Mouse (Mus musculus): Measurements from ENCODE around the gene Lamtor1.
A peak's percentile ranks its signal among the peaks of the same experiment; 100 is the strongest.
"Not testable (repeated sequence)": the region's sequence is repeated elsewhere in the genome, so short reads cannot be mapped to it uniquely, and the experiment has no call there.

Gene Lamtor1

DNA sequence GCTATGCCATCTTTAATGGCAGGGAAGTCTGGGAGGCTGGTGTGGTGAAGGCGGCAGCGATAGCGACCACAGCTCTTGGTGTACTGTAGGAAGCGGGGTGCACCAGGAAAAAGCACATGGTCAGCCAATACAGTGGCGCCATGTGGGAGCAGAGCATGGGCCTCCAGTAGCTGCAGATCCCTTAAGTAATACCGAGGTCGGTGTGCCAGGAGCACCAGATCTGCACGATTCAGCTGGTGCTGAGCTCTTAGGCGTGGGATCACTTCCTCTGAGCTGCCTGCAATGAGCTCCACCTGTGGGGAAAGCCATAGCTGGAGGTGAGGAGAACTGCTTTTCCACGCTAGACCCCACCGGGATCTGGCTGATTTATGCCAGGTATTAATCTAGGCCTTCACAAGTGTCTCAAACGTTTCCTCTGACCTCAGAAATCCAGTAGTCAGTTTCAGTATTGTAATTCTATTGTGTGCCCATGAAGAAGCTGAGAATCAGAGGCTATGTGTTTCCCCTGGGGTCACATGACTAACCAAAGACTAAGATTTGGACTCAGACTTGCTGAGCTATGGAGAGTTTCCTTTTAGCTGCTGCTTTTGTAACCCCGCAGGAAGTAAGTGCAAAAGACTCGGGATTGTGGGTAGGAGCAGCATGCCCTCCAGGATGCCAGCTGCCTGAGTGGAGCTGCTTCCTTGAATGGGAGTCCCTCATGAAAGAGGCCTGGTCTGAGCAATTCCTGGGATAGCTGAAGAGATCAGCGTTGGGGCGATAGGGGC is 5.2 kb upstream of the Lamtor1 start:
- no peak for DNase-seq

DNA sequence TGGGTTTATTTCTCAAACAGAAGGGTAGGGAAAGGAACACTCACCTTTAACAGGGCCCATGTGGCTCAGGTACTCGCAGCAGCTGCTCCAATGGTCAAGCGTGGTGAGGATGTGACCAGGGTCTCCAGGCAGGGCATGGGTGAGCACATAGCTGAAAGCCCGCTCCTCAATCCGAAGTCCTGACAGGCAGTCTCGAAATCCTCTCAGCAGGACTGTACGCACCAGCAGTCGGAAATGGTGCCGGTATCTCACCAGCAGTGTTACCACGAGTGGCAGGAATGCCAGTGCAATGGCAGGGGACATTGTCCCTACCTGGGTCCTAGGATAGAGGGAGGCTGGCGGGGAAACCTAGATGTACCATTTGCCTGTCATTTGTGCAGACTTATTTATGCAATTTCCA is 3.7 kb upstream of the Lamtor1 start:
- peak; percentile 28 for DNase-seq

DNA sequence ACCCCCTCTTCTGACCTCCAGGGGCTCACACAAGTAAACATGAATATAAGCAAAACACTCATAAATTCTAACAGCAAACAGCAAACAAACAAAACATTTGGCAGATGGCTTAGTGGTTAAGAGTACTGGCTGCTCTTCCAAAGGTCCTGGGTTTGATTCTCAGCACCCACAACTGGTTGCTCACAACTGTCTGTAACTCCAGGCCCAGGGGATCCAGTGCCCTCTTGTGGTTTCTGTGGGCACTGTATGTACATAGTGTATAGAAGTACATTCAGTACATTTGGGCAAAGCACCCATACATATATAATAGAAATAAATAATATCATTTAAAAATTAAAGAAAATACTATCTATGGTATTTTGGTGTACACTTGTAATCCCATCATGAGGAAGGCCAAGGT is 2.9 kb upstream of the Lamtor1 start:
- DNase-seq = peak; percentile 31

DNA sequence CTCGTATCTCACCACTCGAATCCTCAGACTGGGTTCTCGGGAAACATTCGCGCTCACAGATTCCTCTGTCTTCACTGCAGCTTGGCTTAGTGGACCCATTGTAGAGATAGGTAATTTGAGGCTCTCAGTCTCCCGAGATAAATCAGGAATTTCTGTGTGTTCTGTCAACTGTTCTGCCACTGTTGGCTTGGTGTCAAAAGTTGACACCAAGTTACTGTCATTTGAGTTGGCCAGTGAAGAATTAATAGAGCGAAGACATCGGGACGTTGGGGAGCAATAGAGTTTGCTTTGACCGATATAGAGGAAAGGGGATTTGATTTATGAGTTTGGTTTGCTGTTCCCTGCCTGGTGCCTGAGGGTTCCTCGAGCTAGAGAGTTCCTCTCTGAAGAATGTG is 580 bp downstream of the Lamtor1 start, which contains the start of gene Tomt:
Gene Tomt, minus strand, starts transcription at position 73 of the 395 bp plus-strand sequence.
- no peak for DNase-seq

DNA sequence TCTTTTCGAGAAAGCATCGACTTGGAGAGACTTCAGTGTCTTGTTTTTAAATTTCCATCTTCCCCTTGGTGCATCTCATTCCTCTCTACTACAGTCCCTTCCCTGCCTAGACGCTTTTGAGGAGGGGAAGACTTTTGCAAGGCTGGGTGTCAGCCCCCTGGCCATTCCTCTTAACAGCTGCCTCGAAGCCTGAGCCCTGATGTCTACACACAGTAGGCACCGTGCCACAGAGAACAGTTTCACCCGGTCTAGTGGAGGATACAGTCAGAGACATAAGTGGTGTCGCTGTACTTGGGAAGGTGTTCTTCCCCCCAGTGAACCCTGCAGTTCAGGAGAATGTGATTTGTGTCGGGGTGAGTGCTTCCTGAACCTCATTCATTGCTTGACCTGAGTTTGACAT is 992 bp downstream of the Lamtor1 start:
- DNase-seq = no peak

DNA sequence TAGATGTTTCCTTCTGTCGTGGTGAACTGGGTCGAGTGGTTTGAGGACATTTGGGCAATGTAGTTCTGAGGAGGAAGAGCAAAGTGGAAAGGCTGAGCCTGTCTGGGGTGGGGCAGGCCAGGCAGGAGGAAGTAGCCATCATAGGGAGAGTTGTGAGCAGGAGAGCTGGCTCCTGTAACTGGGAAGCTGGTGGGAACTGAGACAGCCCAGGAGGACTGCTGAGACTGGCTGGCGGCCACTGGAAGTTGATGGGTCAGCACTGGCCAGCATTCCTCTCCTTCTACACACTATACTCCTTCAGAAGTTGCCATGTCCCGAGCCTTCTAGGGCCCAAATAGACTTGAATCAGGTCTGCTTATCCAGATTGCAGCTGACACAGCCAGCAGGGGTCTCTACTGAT is 2.7 kb downstream of the Lamtor1 start:
- DNase-seq = no peak

DNA sequence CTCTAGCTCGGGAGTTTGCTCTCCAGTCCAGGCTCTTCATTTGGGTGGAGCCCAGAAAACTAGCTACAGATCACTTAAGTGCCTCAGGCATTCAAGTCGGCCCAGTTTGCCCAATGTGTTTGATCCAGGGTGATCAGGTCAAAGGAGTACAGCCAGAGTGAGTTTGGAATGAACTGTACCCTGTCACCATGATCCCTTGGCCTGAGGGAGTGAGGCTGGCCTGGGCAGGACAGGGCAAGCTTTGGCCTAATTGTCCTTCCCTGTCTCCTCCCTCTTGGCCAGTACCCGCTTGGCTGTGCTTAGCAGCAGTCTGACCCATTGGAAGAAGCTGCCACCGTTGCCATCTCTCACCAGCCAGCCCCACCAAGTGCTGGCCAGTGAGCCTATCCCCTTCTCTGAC is 4.4 kb downstream of the Lamtor1 start:
- no peak for DNase-seq

DNA sequence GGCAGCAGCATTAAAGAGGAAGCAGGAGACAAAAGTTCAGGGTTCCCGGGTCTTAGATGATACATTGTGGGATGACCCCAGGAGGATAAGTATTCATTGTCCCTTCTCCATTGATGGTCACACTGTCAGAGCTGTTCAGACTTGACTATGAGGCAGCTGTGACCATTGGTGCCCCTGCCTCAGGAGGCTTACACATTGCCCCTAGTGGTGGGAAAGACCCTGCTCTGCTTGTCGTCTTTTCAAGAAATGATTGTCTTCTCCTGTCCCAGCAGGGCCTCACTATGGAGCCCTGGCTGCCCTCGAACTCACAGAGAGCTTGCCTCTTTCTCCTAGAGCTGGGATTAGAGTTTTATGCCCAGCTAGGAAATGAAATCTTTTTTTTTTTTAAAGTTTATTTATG is 6.3 kb downstream of the Lamtor1 start:
- no peak for DNase-seq

DNA sequence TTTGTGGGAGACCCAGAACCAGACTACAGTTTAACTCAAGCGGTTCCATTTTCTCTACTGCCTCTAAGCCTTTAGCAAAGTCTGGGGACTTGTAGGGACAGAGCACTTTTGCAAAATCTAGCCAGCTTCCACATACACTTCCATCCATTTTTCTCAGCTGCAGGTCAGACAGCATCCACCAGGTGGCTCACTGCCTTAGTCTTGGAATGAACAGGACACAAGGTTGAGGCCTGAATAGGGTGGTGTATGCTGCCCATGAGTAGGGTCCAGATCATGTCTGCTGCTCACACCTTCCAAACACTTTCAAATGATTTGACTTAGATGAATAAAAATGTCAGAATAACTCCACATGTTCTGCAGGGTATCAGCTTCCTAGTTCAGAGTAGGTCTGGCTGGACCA is 12.4 kb downstream of the Lamtor1 start:
- peak; percentile 75 for DNase-seq

DNA sequence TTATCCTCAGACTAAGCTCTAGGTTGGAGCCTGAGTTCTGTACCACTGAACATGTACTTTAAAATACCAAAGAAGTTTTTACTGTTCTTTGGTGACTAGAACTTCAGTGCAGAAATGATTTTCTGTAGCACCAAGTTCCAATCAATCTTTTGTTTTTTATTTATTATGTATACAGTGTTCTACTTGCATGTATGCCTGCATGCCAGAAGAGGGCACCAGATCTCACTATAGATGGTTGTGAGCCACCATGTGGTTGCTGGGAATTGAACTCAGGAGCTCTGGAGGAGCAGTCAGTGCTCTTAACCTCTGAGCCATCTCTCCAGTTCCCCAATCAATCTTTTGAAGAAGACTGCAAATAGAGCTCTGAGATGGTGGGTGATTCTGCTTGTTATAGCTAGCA is 20.2 kb downstream of the Lamtor1 start:
- not testable (repeated sequence) for DNase-seq

DNA sequence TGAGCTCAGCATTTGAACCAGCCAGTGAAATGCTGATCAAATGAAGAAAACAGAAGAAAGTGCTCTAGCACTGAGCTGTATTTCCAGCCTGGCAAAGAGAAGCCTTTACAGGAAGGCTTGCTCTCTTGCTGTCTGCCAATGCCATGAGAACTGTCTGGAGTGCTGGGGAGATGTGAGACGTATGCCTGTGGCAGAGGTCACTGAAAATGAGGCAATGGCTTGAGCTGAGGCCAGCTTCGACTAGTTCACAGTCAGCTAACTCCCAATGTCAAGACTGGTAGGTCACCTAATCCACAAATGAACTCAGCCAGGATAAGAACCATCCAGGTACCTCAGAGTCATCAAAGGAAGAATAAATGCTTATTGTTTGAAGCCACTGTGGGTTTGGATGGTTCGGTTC is 22.4 kb downstream of the Lamtor1 start:
- DNase-seq = no peak

DNA sequence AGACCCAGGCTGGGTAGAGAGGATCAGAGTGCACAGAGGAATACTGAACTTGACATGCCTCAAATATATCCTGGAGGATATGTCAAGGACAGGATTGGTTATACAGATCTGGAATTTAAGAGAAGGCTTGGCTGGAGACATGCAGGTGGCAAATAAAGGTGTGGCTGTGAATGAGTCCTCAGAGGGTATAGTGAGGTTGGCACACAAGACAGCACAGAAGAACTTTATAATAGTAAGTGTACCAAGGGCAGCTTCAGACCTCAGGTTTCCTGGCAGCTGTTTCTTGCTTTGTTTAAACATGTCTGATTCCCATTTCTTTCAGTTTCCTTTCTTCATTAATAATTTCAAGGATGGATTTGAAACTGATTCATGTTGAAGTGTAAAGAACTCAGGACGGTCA is 26.8 kb downstream of the Lamtor1 start:
- DNase-seq = no peak

DNA sequence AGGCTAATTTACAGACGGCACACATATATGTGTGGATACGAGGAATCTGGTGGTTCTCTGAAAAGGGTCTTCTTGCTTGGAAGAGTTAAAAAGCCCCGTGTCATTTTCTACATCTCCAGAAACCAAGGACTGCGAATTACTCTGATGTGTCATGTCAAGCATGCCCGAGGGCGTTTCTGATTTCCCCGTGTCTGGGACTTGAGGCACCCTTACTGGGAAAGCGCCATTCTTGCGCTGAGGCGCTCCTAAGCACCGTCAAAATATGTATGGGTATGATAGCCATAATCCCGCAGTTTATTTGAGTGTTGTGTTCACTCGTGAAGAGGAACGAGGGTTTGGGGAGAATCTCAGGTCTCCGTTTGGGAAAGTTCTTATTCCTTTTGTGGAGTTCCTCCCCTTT is 27.6 kb downstream of the Lamtor1 start:
- no peak for DNase-seq

DNA sequence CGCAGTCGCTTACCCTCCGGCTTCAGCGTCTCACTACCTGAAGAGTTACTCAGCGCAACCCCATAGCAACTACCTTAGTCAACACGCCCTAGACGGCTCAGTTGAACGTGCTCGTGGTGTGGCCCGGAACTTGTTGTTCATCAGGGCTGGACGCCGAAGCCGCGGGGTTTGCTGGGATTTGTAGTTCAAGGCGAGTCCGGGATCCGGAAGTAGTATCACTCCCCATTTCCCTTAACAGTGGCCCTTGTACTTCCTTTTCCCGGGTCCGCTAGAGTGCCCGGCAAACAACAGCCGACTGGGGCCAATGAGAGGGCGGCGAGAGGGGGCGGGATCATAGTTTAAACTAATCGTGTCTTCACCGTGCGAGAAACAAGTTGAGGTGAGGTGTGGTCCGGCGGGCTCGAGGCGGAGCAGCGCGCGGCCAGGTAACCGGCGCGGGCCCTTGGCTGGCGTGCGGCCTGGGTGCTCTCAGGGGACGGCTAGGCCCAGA is 28.1 kb downstream of the Lamtor1 start, which contains the start of the genes Lrrc51 and Numa1:
Gene Lrrc51, minus strand, starts transcription at position 145 of the 490 bp plus-strand sequence.
Gene Numa1, plus strand, starts transcription at position 361 of the 490 bp plus-strand sequence.
- peak; percentile 97 for DNase-seq

DNA sequence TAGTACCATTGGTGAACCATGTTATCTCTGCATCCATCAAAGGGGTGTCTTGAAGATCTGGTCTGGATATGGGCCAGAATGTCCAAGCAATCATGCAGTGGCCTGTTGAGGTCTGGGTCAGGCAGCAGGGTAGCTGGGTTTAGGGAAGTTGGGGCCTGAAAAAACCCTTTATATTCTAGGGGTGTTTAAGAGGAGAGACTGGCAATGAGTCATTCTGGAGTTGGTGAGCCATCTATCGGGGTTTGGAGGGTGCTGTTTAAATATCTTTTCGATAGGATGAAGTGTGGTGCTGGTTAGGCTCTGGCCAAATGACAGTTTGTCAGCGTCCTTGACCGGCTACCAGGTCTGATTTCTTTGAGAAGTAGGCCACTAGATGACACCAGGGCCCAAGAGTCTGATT is 30.3 kb downstream of the Lamtor1 start:
- peak; percentile 51 for DNase-seq

DNA sequence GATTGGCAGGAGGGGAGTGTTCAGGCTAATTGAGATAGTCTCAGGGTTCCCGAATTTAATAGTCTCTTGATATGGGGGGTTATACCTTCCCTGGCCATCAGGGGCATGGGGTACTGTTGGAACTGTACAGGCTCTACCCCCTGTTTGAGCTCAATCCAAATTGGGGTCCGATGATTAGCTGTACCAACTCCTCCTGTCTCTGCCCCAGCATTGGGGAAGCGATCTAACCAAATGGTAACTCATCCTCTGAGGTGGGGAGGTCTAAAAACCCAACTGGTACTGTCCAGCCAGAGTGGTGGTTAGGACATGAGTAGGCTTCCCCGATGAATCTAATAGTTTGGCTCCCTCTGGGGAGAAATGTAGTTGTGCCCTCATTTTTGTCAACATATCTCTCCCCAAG is 31.3 kb downstream of the Lamtor1 start:
- peak; percentile 59 for DNase-seq

DNA sequence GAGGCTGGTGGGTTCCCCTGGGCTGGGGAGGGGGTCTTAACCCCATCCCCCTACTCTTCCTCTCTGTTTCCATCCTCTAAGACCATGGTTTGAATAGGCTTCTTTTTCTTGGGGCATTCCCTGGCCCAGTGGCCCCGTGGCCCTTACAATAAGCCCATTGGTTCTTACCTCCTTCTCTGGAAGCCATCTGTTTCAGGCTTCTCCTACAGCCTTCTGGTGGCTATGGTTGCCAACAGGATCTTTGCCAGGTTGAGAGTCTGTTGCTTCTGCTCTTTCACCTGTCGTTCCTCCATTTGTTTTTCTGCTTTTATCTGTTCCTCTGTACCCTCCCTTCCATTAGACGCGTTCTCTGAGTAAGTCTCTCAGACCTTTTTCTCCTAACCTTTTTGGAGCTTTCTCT is 31.9 kb downstream of the Lamtor1 start:
- DNase-seq = peak; percentile 98

DNA sequence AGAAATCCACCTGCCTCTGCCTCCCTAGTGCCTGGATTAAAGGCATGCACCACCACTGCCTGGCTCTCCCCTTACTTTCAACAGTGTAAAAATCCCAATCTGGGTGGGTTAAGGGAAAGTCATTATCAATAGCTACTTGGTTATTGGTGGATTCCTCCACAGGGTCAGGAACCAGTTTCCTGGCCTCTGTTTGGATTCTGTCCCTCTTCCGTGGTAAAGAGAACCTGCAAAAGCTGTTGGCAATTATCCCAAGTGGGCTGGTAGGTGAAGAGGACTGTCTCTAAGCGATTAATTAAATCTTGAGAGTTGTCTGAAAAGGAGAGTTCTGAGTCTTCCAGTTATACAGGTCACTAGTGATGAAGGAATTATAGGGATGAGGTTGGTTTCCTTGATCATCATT is 32.6 kb downstream of the Lamtor1 start:
- DNase-seq = peak; percentile 74

DNA sequence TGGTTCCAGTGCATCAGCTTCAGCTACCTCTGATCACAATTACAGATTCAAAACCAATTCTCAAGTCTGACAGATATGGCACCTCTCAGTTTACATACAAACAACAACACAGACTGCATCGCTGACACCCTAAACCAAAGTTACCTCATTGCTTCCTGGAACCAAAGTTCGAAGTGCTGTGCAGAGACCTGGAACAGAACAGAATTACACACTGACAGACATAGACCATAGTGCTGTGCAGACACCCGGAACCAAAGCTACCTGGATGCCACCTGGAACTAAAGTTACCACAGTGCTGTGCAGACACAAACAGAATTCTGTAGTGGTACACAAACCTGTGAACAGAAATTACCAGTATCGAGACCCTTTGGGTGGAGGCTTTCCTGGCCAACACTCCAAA is 34.1 kb downstream of the Lamtor1 start:
- no peak for DNase-seq

DNA sequence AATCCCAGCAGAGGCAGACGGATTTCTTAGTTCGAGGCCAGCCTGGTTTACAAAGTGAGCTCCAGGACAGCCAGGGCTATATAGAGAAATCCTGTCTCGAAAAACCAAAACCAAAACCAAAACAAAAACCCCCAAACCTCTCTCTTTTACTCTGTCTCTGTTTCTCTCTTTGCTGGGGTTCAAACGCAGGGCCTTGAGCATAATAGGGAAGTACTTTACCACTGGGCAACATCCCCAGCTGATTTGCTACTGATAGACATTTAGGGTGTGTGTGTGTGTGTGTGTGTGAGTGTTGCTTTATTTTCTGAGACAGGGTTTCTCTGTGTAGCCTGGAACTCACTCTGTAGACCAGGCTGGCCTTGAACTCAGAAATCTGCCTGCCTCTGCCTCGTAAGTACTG is 43.3 kb downstream of the Lamtor1 start:
- DNase-seq = not testable (repeated sequence)

DNA sequence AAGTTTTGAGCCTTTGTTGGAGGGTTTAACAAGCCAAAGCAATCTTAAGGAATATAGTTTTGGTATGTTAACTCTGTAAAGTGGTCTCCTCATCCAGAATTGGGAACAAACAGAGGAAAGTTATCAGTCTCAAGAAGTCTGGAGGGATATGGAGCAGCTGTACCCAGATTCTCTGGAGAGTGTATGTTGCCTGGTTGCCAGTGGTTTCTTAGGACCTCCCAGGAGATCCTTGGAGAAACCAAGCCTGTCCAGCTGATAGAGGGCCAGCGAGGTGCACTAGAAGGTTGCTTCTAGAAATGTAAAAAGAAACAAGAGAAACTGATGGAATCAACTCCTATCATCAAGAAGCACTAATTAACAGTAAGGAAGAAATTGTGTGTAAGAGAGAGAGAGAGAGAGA is 45.9 kb downstream of the Lamtor1 start:
- DNase-seq = no peak

DNA sequence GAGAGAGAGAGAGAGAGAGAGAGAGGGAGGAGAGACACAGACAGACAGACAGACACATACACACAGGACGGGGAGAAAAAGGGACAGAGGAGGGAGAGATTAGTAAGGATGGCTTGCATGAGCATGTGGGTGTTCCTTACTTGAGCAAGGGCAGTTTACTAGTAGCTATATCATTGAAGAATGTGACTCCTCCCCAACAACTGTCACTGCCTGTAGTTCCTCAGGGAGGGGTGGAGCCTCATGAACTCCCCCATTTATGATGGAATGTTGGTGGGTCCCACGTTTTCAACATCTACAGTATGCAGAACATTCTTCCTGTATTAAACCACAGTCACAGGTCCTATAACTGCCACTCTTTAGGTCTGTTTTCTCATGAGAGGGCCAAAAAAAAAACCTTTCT is 46.4 kb downstream of the Lamtor1 start:
- no peak for DNase-seq

DNA sequence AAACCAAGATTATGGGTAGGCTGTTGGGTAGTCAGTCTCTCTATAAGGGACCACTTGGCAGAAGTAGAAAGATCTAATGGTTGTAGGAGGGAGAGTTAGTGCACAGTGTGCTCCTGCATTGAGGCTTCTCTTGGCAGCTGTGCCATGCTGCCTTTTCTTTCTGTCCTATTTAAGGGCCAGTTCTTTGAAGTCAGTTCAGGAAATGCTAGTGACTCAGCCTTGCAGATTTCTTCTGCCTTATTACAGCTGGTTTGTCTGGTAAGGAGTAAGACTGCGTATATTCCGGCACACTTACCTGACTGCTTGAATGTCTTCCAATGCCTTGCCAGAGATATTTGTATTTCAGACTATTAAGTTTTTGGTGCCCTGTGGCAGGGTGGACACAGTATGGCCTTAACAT is 48.5 kb downstream of the Lamtor1 start:
- DNase-seq = no peak

DNA sequence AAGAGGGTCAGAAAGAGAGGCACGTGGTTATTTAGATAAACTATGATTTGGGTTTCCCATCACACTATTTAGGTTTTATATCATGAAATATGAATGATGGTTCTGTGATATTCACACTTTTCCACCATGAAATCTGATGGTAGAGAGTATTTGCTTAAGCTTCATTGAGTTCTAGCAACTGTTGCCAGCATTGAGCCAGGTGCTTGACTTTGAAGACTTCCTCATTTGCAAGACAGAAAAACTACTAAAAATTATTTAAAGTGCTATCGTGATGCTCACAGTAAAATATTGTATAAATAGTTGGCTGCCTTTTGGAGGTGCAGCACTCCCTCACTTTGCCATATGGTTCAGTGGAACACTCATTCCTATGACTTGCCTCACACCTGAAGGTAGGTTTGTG is 49.6 kb downstream of the Lamtor1 start:
- no peak for DNase-seq

DNA sequence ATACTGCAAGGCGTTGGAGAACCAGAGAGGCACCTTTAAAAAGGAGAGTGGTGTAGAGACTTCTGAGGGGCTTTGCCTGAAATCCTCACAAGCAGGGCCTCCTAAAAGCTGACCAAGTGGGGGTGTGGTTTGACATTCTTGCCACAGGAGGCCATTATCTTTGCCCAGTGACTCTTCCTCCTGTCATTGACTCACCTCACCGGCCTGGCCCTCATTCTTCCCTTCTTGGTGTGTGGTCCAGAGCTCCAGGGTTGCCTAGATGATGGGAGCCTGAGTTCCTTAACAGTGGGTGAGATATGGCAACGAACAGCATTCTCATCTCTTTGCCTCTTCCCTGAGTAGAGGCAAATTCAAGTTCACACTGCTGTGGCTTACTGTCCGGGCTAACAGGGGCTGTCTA is 50.2 kb downstream of the Lamtor1 start:
- no peak for DNase-seq
